Mouse (Mus musculus): ENCODE data around the gene Gm36028. TPM values are rescaled to one million over a fixed set of nuclear protein-coding genes. Genes with fewer than 3 reads are reported as not detected.

Gene Gm36028
- polyA plus RNA-seq, 1 experiment, result 0.15 TPM

- peaks cover 3% of the 10 kb centered on the region; the same call in 1 of the 2 replicates for H3K4me1 ChIP-seq (ENCODE audit: control insufficient read depth, insufficient read depth, low read length)
- H3K27me3 ChIP-seq (ENCODE audit: control insufficient read depth, insufficient read depth, low read length), result no peaks in the 10 kb centered on the region
- H3K4me3 ChIP-seq (replicated peaks; ENCODE audit: insufficient read depth, low read depth, low read length), result no peak overlapping the region
- H3K27ac ChIP-seq (ENCODE audit: insufficient read depth, low read length), result no peak overlapping the region
- TF ChIP-seq CTCF (IDR thresholded peaks at IDR 0.05; ENCODE audit: borderline replicate concordance, insufficient read depth, low read depth, low read length), result no peak
- DNase-seq, result peak in 1 of 2 experiments; percentile 45
- 41% methylated on average over 3 of the region's 3 CpGs for WGBS
Measured at GRCm38 (mm10) chr16:37856327-37856726, 4.6 kb downstream of the Gm36028 start.

- Histone ChIP-seq H3K27me3 (ENCODE audit: control insufficient read depth, insufficient read depth, low read length) (no peaks in the 10 kb centered on the region), H3K27ac (ENCODE audit: insufficient read depth, low read length) (no peak overlapping the region), H3K4me3 (replicated peaks; ENCODE audit: insufficient read depth, low read depth, low read length) (no peak overlapping the region), H3K4me1 (ENCODE audit: control insufficient read depth, insufficient read depth, low read length) (peaks cover 3% of the 10 kb centered on the region; the same call in 1 of the 2 replicates)
- TF ChIP-seq CTCF (IDR thresholded peaks at IDR 0.05; ENCODE audit: borderline replicate concordance, insufficient read depth, low read depth, low read length) (no peak), POLR2A (IDR thresholded peaks at IDR 0.05; ENCODE audit: borderline replicate concordance, insufficient read depth, low read length) (no peak)
- WGBS, result 93% methylated on average over 8 of the region's 8 CpGs
- DNase-seq, result no peak
Measured at GRCm38 (mm10) chr16:37855583-37855982, 5.4 kb downstream of the Gm36028 start.

- Histone ChIP-seq H3K27ac (ENCODE audit: insufficient read depth, low read length) (no peak overlapping the region), H3K4me1 (ENCODE audit: control insufficient read depth, insufficient read depth, low read length) (peaks cover 3% of the 10 kb centered on the region; the same call in 1 of the 2 replicates), H3K27me3 (ENCODE audit: control insufficient read depth, insufficient read depth, low read length) (no peaks in the 10 kb centered on the region), H3K4me3 (replicated peaks; ENCODE audit: insufficient read depth, low read depth, low read length) (no peak overlapping the region)
- DNase-seq, result no peak
- 93% methylated on average over 5 of the region's 5 CpGs for WGBS
- TF ChIP-seq POLR2A (IDR thresholded peaks at IDR 0.05; ENCODE audit: borderline replicate concordance, insufficient read depth, low read length) (no peak), CTCF (IDR thresholded peaks at IDR 0.05; ENCODE audit: borderline replicate concordance, insufficient read depth, low read depth, low read length) (no peak)
Measured at GRCm38 (mm10) chr16:37854593-37854992, 6.4 kb downstream of the Gm36028 start.

GRCm38 (mm10) chr16:37854054-37854453, 6.9 kb downstream of the Gm36028 start:
- 86% methylated on average over 14 of the region's 14 CpGs for WGBS
- H3K27ac ChIP-seq (ENCODE audit: insufficient read depth, low read length), result no peak overlapping the region
- no peaks in the 10 kb centered on the region for H3K27me3 ChIP-seq (ENCODE audit: control insufficient read depth, insufficient read depth, low read length)
- TF ChIP-seq CTCF (IDR thresholded peaks at IDR 0.05; ENCODE audit: borderline replicate concordance, insufficient read depth, low read depth, low read length) (no peak), POLR2A (IDR thresholded peaks at IDR 0.05; ENCODE audit: borderline replicate concordance, insufficient read depth, low read length) (no peak)
- DNase-seq, result no peak
- no peak overlapping the region for H3K4me3 ChIP-seq (replicated peaks; ENCODE audit: insufficient read depth, low read depth, low read length)
- peaks cover 3% of the 10 kb centered on the region; the same call in 1 of the 2 replicates for H3K4me1 ChIP-seq (ENCODE audit: control insufficient read depth, insufficient read depth, low read length)

- Histone ChIP-seq H3K27ac (ENCODE audit: insufficient read depth, low read length) (no peak overlapping the region), H3K27me3 (ENCODE audit: control insufficient read depth, insufficient read depth, low read length) (no peaks in the 10 kb centered on the region), H3K4me1 (ENCODE audit: control insufficient read depth, insufficient read depth, low read length) (peaks cover 3% of the 10 kb centered on the region; the same call in 1 of the 2 replicates), H3K4me3 (replicated peaks; ENCODE audit: insufficient read depth, low read depth, low read length) (no peak overlapping the region)
- TF ChIP-seq CTCF (IDR thresholded peaks at IDR 0.05; ENCODE audit: borderline replicate concordance, insufficient read depth, low read depth, low read length) (no peak), POLR2A (IDR thresholded peaks at IDR 0.05; ENCODE audit: borderline replicate concordance, insufficient read depth, low read length) (no peak)
- no peak for DNase-seq
- 21% methylated on average over 9 of the region's 9 CpGs for WGBS
Measured at GRCm38 (mm10) chr16:37853279-37853678, 7.7 kb downstream of the Gm36028 start.

- TF ChIP-seq POLR2A (IDR thresholded peaks at IDR 0.05; ENCODE audit: borderline replicate concordance, insufficient read depth, low read length) (no peak), CTCF (IDR thresholded peaks at IDR 0.05; ENCODE audit: borderline replicate concordance, insufficient read depth, low read depth, low read length) (no peak)
- 74% methylated on average over 5 of the region's 5 CpGs for WGBS
- Histone ChIP-seq H3K27me3 (ENCODE audit: control insufficient read depth, insufficient read depth, low read length) (no peaks in the 10 kb centered on the region), H3K4me1 (ENCODE audit: control insufficient read depth, insufficient read depth, low read length) (peaks cover 3% of the 10 kb centered on the region; the same call in 1 of the 2 replicates), H3K27ac (ENCODE audit: insufficient read depth, low read length) (no peak overlapping the region), H3K4me3 (replicated peaks; ENCODE audit: insufficient read depth, low read depth, low read length) (no peak overlapping the region)
- DNase-seq, result no peak
Measured at GRCm38 (mm10) chr16:37851366-37851765, 9.6 kb downstream of the Gm36028 start.

GRCm38 (mm10) chr16:37847081-37847480, 13.9 kb downstream of the Gm36028 start:
- no peak for DNase-seq
- 93% methylated on average over 3 of the region's 3 CpGs for WGBS

GRCm38 (mm10) chr16:37845202-37845925, 15.6 kb downstream of the Gm36028 start:
- 84% methylated on average over 7 of the region's 7 CpGs for WGBS
- H3K4me1 ChIP-seq (ENCODE audit: control insufficient read depth, insufficient read depth, low read length), result no peaks in the 10 kb centered on the region
- TF ChIP-seq POLR2A (IDR thresholded peaks at IDR 0.05; ENCODE audit: borderline replicate concordance, insufficient read depth, low read length) (no peak), CTCF (IDR thresholded peaks at IDR 0.05; ENCODE audit: borderline replicate concordance, insufficient read depth, low read depth, low read length) (no peak)
- DNase-seq, result no peak
- H3K27ac ChIP-seq (ENCODE audit: insufficient read depth, low read length), result no peak overlapping the region
- H3K27me3 ChIP-seq (ENCODE audit: control insufficient read depth, insufficient read depth, low read length), result no peaks in the 10 kb centered on the region
- no peak overlapping the region for H3K4me3 ChIP-seq (replicated peaks; ENCODE audit: insufficient read depth, low read depth, low read length)

More at GRCm38 (mm10) chr16:37847081-37847480, 13.9 kb downstream of the Gm36028 start:
- no peaks in the 10 kb centered on the region for H3K27me3 ChIP-seq (ENCODE audit: control insufficient read depth, insufficient read depth, low read length)
- no peak overlapping the region for H3K4me3 ChIP-seq (replicated peaks; ENCODE audit: insufficient read depth, low read depth, low read length)
- no peaks in the 10 kb centered on the region for H3K4me1 ChIP-seq (ENCODE audit: control insufficient read depth, insufficient read depth, low read length)
- TF ChIP-seq POLR2A (IDR thresholded peaks at IDR 0.05; ENCODE audit: borderline replicate concordance, insufficient read depth, low read length), result no peak
- TF ChIP-seq CTCF (IDR thresholded peaks at IDR 0.05; ENCODE audit: borderline replicate concordance, insufficient read depth, low read depth, low read length), result no peak
- no peak overlapping the region for H3K27ac ChIP-seq (ENCODE audit: insufficient read depth, low read length)
